Mouse (Mus musculus) embryonic facial prominence, embryonic 11.5 days (tissue): Measurements from ENCODE around the gene Gm13089. TPM values are rescaled to one million over a fixed set of nuclear protein-coding genes. Genes with fewer than 3 reads are reported as not detected.
"Not testable (repeated sequence)": the region's sequence is repeated elsewhere in the genome, so short reads cannot be mapped to it uniquely, and the experiment has no call there.

Experiments
- ATAC-seq: fragments of 200-750 bp; cut with Nextera tagmentation; replicated peaks from 2 replicates; pipeline ENCODE4 v1.8.0; 2017; ENCODE audit warnings: low read depth; ENCODE audit not compliant: insufficient number of reproducible peaks, low FRiP score, low TSS enrichment
- DNase-seq: peaks from one replicate; pipeline ENCODE4 v3.0.0-alpha.2; 2015; ENCODE audit warnings: low spot score
- H3K27ac ChIP-seq: fragments of 300-500 bp; sonication (generic); replicated peaks from 2 replicates; pipeline ENCODE4 v1.5.1; 2014; ENCODE audit warnings: mild to moderate bottlenecking, low read depth, low read length, control low read depth
- H3K27me3 ChIP-seq: fragments of 300-500 bp; sonication (generic); 2 replicates; pipeline ENCODE4 v1.6.1; 2014; ENCODE audit warnings: mild to moderate bottlenecking, low read length, moderate library complexity, mixed read lengths; ENCODE audit not compliant: control insufficient read depth, insufficient read depth
- H3K36me3 ChIP-seq: fragments of 300-500 bp; sonication (generic); replicated peaks from 2 replicates; pipeline ENCODE4 v1.6.1; 2014; ENCODE audit warnings: low read depth, mild to moderate bottlenecking, low read length, moderate library complexity, mixed read lengths; ENCODE audit not compliant: control insufficient read depth, insufficient read depth
- H3K4me1 ChIP-seq: fragments of 300-500 bp; sonication (generic); 2 replicates; pipeline ENCODE4 v1.6.1; 2014; ENCODE audit warnings: low read length, mixed read lengths; ENCODE audit not compliant: control insufficient read depth, insufficient read depth
- H3K4me2 ChIP-seq: fragments of 300-500 bp; sonication (generic); 2 replicates; pipeline ENCODE4 v1.6.1; 2014; ENCODE audit warnings: low read depth, mild to moderate bottlenecking, control low read depth, low read length, moderate library complexity
- H3K4me3 ChIP-seq: fragments of 300-500 bp; sonication (generic); 2 replicates; pipeline ENCODE4 v1.5.1; 2014; ENCODE audit warnings: low read depth, low read length, control low read depth
- H3K9ac ChIP-seq: fragments of 300-500 bp; sonication (generic); replicated peaks from 2 replicates; pipeline ENCODE4 v1.6.1; 2014; ENCODE audit warnings: mild to moderate bottlenecking, control low read depth, low read length
- H3K9me3 ChIP-seq: fragments of 300-500 bp; sonication (generic); replicated peaks from 2 replicates; pipeline ENCODE4 v1.6.1; 2016; ENCODE audit warnings: mild to moderate bottlenecking, low read length, inconsistent platforms, mixed read lengths; ENCODE audit not compliant: control insufficient read depth
- WGBS: fragments of 180-500 bp; shearing (Covaris S2); extraction: QIAGEN DNeasy Blood & Tissue Kit; methylation state at CpG from one replicate; pipeline ENCODE4 v1.1.7; 2014; 5-methylcytosine and 5-hydroxymethylcytosine counted together
- polyA plus RNA-seq: library from polyadenylated mRNA; unstranded; fragments of >200 nt; fragmentation: Nextera tagmentation; extraction: Ambion mirVana; gene quantifications from 2 replicates; pipeline ENCODE4 v1.2.1, GENCODE M21; 2014

The Gm13089 gene
- not detected in 2 replicates for polyA plus RNA-seq

DNA sequence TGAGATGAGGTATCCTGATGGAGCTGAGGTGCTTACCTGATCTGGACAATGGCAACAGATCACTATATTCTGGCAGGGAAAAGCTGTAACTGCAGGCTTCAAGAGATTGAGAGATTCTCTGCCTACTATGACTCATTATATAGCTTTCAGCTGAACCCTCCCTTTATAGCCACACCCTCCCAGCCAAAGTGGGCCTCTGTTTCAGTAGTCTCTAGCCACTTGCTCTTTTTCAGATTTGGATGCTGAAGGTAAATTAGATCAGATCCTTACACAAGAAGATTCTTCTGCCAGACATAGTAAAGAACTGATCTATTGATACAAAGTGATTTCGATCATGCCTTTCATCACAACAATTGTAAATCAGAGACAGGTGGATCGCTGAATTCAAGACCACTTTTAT, at the start of gene Gm13089:
Gene Gm13089, minus strand, starts transcription at position 101 of the 400 bp plus-strand sequence.
- H3K9ac ChIP-seq, result no peak within 1 kb of the TSS
- ATAC-seq, result no peak

DNA sequence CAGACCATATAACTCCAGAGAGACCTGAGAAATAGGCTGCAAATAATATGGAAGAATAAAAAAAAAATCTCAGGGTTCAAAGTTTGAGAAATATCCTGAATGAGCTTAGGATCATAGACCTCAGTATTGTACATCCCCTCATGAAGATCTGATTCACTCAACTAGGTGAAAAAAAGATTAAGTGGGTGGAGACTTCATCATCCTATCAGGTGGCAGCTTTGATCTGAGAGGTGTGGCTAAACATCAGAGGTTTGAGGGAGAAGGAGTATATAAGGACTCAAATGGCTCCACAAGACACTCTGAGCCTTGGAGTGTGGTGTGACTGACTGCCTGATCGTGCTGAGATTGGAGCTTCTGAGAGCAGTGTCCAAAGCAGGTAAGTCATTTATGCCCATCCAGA, 16.6 kb upstream of the Gm13089 start, which contains the start of gene Gm13078:
Gene Gm13078, plus strand, starts transcription at position 301 of the 400 bp plus-strand sequence.
- H3K27me3 ChIP-seq, result no peaks in the 10 kb centered on the region
- no peaks in the 10 kb centered on the region for H3K4me1 ChIP-seq
- no peak within 1 kb of the TSS for H3K4me3 ChIP-seq
- no peak for DNase-seq
- H3K4me2 ChIP-seq, result no peak within 1 kb of the TSS
- ATAC-seq, result no peak
- no peaks in the 10 kb centered on the region for H3K9me3 ChIP-seq
- no peak within 1 kb of the TSS for H3K9ac ChIP-seq
- no peak within 1 kb of the TSS for H3K27ac ChIP-seq
- 74% methylated on average over 1 of the region's 1 CpGs for WGBS
- no peaks in the 10 kb centered on the region for H3K36me3 ChIP-seq

More for the DNA sequence above, at the start of gene Gm13089:
- no peak within 1 kb of the TSS for H3K27ac ChIP-seq
- no peak within 1 kb of the TSS for H3K4me2 ChIP-seq
- H3K9me3 ChIP-seq, result no peaks in the 10 kb centered on the region
- no peak for DNase-seq
- H3K4me3 ChIP-seq, result no peak within 1 kb of the TSS
- 94% methylated on average over 2 of the region's 2 CpGs for WGBS
- no peaks in the 10 kb centered on the region for H3K27me3 ChIP-seq
- no peaks in the 10 kb centered on the region for H3K4me1 ChIP-seq
- H3K36me3 ChIP-seq, result no peaks in the 10 kb centered on the region

DNA sequence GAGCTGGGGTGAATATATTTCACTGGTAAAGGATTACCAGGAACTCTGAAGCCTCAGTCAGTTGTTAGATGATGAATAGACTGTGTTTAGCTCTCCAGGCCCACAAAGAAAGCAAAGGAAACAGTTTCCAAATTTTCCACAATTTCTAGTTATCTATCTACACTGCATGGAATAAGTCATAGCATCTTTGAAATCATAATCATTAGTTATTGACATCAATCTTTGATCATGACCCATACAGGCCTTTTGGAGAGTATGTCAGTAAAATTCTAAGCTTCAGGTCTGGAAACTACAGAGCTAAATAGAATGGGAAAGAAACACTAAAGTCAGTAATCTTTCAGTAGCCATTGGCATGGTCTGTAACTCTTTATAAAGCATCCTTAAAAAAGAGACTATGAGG, 45.4 kb downstream of the Gm13089 start, which contains the start of gene Gm13088:
Gene Gm13088, minus strand, starts transcription at position 101 of the 400 bp plus-strand sequence.
- not testable (repeated sequence) for H3K4me3 ChIP-seq, H3K4me1 ChIP-seq, H3K27ac ChIP-seq, H3K27me3 ChIP-seq, H3K36me3 ChIP-seq, H3K9me3 ChIP-seq, H3K9ac ChIP-seq, ATAC-seq, DNase-seq, H3K4me2 ChIP-seq

Other genes starting within 250 kb of the Gm13089 start
- not detected in 2 replicates for gene Gm13043, start 191.4 kb downstream of the Gm13089 start, polyA plus RNA-seq
- gene Gm13040, start 166.8 kb downstream of the Gm13089 start, polyA plus RNA-seq, result not detected in 2 replicates
- not detected in 2 replicates for gene BC080695, start 151.0 kb downstream of the Gm13089 start, polyA plus RNA-seq
- gene Gm13057, start 151.0 kb downstream of the Gm13089 start, polyA plus RNA-seq, result not detected in 2 replicates
- gene Gm13083, start 87.7 kb downstream of the Gm13089 start, polyA plus RNA-seq, result not detected in 2 replicates
- gene Gm13088, start 45.5 kb downstream of the Gm13089 start, polyA plus RNA-seq, result not detected in 2 replicates
- gene Gm13078, start 16.7 kb upstream of the Gm13089 start, polyA plus RNA-seq, result not detected in 2 replicates
- not detected in 2 replicates for gene Gm13023, start 86.6 kb upstream of the Gm13089 start, polyA plus RNA-seq
- gene Gm13084, start 113.4 kb upstream of the Gm13089 start, polyA plus RNA-seq, result not detected in 2 replicates
- gene Gm13103, start 143.8 kb upstream of the Gm13089 start, polyA plus RNA-seq, result not detected in 2 replicates
- gene Pramef6, start 197.7 kb upstream of the Gm13089 start, polyA plus RNA-seq, result not detected in 2 replicates
- gene Pramef25, start 248.3 kb upstream of the Gm13089 start, polyA plus RNA-seq, result not detected in 2 replicates